Mouse (Mus musculus) liver, embryonic 14.5 days (tissue): ENCODE results near the gene 4833420G17Rik.

Experiments
- CTCF ChIP-seq: IDR thresholded peaks from 2 replicates; pipeline ENCODE4 v1.5.1; 2016; ENCODE audit warnings: antibody characterized with exemption, low read depth, control low read depth
- EP300 ChIP-seq: IDR thresholded peaks from 2 replicates; pipeline ENCODE4 v1.6.1; 2016; ENCODE audit warnings: antibody characterized with exemption, low read depth

GRCm38 (mm10) chr13:119434359-119434758, 28.2 kb upstream of the 4833420G17Rik start:
- no peak for TF ChIP-seq EP300
- TF ChIP-seq CTCF: no peak
